Mouse (Mus musculus) lung, postnatal 14 days (tissue): ENCODE measurements around the gene Sirt4.
A peak's percentile ranks its signal among the peaks of the same experiment; 100 is the strongest.

Experiments used
- DNase-seq: peaks from one replicate; pipeline ENCODE4 v3.0.0; 2021

Gene Sirt4

GRCm38 (mm10) chr5:115490638-115491000 is 6.1 kb upstream of the Sirt4 start:
- no peak for DNase-seq

GRCm38 (mm10) chr5:115489699-115490637 is 5.4 kb upstream of the Sirt4 start:
- peak; percentile 91 for DNase-seq

- DNase-seq, result peak; percentile 77
These were observed 4.5 kb upstream of the Sirt4 start for GRCm38 (mm10) chr5:115488841-115489698.

- DNase-seq, result no peak
These were observed 3.5 kb upstream of the Sirt4 start for GRCm38 (mm10) chr5:115487942-115488580.

- DNase-seq, result no peak
These were observed 2.8 kb upstream of the Sirt4 start for GRCm38 (mm10) chr5:115487353-115487752.

GRCm38 (mm10) chr5:115486726-115487125 is 2.2 kb upstream of the Sirt4 start:
- no peak for DNase-seq

- DNase-seq, result no peak
These were observed 1.1 kb upstream of the Sirt4 start for GRCm38 (mm10) chr5:115485489-115486205.

- DNase-seq, result no peak
These were observed 471 bp upstream of the Sirt4 start for GRCm38 (mm10) chr5:115484996-115485395.

- DNase-seq, result no peak
These were observed 1.1 kb downstream of the Sirt4 start for GRCm38 (mm10) chr5:115483385-115483784.

- DNase-seq, result no peak
These were observed 1.9 kb downstream of the Sirt4 start for GRCm38 (mm10) chr5:115482390-115483265.

- peak; percentile 35 for DNase-seq
These were observed 4.4 kb downstream of the Sirt4 start for GRCm38 (mm10) chr5:115480101-115480500.

- DNase-seq, result no peak
These were observed 5.0 kb downstream of the Sirt4 start for GRCm38 (mm10) chr5:115479561-115479960.

GRCm38 (mm10) chr5:115476107-115476727 is 8.3 kb downstream of the Sirt4 start:
- DNase-seq, result no peak

- peak; percentile 26 for DNase-seq
These were observed 9.0 kb downstream of the Sirt4 start for GRCm38 (mm10) chr5:115475337-115476106.

- DNase-seq, result no peak
These were observed 10.2 kb downstream of the Sirt4 start for GRCm38 (mm10) chr5:115474174-115474828.

GRCm38 (mm10) chr5:115473191-115473590 is 11.3 kb downstream of the Sirt4 start:
- no peak for DNase-seq

GRCm38 (mm10) chr5:115470766-115471531 is 13.6 kb downstream of the Sirt4 start:
- DNase-seq, result peak; percentile 68

- DNase-seq, result peak; percentile 49
These were observed 14.7 kb downstream of the Sirt4 start for GRCm38 (mm10) chr5:115469791-115470190.
